Mouse (Mus musculus) gastrocnemius, postnatal 25 days (tissue): ENCODE measurements around the gene Rab7b. TPM values are rescaled to one million over a fixed set of nuclear protein-coding genes. Genes with fewer than 3 reads are reported as not detected.

Experiments used
- DNase-seq: peaks from one replicate; pipeline ENCODE4 v3.0.0; 2022
- total RNA-seq, 2 experiments: library from RNA; stranded (reverse); gene quantifications; 1 replicate in 1 of 2; 2 replicates in 1 of 2; pipeline ENCODE4 v1.2.3; 2021

Rab7b gene
- total RNA-seq, 2 experiments from 2014 or later = 3.7 to 4.1 TPM

DNA sequence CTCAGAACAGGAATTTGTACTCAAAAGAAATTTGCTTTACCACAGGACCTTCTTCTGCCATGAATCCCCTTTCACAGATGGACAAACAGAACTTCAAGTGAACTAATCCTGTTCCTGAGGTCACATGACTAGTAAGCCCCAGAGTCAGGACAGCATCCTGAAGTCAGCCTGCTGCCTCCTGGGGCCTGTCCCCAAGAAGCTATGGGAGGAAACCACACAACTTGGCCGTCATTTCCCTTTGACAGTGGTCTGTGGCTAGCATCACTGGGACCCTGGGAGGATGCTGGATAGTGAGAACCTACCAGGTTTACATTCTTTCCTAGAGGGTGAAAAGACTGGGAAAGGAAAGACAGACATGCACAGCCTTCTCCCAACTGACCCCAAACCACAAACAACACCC lies 50.3 kb downstream of the Rab7b start:
- DNase-seq = no peak

DNA sequence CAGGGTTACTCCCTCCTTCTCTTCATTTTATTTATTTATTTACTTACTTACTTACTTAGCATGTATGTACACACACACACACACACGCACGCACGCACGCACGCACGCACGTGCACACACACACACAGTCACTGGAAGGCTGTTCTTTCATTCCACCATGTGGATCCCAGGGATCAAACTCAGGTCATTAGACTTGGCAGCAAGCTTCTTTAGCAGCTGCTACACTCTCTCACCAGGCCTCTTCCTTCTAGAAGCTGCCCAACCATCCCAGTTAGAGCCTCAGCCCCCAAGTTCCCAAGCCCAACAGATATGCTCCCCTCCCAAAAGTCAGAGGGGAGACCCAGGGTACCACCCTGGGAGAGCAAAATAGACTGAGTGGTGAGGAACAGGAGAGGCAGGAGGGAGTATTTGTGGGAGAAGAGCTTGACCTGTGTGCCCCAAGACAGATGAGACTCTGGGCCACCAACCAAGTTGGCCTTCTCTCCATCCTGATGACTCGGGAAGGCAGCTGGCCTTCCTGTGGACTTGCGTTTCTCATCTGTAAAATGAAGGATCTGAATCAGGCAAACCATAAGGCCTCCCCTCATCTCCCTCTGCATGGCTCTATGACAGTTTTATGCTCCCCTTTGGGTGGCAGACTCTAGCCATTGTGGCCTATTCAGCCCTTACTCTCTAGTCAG lies 51.1 kb downstream of the Rab7b start:
- DNase-seq = peak; percentile 42

DNA sequence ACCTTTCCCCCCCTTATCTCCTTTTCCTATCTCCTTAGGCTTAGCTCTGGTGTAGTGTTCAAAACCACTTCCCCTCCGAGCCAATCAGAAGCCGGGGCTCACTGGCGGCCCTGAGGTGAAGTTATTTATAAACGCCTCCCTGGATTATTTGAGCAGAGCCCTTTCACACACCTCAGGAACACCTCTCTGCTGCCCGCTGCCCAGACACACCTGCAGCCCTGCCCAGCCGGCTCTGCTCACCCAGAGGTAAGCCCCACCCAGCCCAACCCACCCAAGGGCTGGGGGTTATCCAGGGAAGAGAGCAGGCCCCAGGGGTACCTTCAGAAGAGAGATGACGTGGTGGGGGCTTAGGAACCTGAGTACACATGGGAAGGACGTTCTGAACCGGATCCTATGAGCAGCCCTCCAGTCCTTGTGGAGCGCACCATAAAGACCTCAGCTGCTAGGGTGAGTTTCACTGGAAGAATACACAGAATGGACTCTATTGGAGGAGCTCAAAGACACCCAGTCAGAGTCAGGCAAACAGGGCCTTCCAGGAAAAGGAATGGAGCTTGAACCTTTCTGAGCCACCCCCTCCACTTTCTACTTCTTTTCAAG lies 55.5 kb downstream of the Rab7b start, which contains the start of gene Slc26a9:
Gene Slc26a9, plus strand, starts transcription at position 155 of the 597 bp plus-strand sequence.
- DNase-seq = no peak

DNA sequence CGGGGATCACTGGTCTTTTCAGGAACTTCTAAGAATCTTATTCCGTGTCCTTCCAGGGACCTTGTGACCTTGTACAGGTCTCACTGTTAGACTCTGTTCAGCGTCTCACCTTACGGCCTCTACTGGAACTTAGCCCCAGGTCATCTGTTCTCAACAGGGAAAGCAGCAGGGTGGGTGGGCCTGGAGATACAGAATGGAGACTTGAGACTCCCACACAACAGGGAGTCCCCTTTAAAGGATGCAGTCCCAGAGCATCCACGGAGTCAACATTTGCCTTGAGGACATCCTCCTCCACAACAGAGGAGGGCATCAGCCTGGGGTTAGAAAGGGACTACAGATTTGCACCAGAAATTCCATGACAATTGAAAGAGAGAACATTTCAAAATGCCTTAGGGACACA lies 56.9 kb downstream of the Rab7b start:
- no peak for DNase-seq

DNA sequence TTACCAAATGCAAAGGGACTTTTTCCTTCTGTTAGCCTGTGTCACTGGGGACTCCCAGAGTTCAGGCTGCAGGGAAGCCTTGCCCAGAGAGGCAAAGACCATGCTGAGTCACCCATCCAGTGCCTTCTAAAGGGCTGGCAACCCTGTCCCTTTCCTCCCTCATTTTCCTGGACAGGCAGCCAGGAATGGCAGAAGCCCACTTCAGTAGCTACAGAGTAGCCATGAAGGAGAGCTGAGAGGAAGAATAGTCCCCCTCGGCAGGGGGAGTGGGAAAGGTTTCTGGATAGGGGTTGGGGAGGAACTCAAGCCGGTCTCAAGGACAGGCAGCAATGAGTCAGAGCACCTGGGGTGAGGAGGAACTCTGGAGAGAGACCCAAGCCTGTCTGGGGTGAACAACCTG lies 59.3 kb downstream of the Rab7b start:
- DNase-seq = no peak

DNA sequence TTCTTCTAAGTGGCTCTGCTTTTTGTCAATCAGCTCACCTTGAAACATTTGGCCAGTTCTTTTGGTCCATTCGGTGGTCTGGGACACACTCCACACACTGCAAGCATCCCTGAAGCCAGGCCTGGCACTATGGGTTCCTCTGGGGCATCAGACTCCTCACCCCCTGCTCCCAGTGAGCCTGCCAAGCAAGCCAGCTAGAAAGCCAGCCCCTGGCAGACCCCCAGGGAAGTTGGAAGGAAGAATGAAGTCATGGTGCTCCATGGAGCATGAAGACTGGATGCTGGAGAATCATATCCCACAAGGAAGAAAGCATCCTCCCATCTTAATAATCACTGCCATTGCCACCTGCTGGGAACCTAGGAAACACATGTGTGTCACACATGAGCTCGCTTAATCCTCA lies 60.1 kb downstream of the Rab7b start:
- DNase-seq = no peak

DNA sequence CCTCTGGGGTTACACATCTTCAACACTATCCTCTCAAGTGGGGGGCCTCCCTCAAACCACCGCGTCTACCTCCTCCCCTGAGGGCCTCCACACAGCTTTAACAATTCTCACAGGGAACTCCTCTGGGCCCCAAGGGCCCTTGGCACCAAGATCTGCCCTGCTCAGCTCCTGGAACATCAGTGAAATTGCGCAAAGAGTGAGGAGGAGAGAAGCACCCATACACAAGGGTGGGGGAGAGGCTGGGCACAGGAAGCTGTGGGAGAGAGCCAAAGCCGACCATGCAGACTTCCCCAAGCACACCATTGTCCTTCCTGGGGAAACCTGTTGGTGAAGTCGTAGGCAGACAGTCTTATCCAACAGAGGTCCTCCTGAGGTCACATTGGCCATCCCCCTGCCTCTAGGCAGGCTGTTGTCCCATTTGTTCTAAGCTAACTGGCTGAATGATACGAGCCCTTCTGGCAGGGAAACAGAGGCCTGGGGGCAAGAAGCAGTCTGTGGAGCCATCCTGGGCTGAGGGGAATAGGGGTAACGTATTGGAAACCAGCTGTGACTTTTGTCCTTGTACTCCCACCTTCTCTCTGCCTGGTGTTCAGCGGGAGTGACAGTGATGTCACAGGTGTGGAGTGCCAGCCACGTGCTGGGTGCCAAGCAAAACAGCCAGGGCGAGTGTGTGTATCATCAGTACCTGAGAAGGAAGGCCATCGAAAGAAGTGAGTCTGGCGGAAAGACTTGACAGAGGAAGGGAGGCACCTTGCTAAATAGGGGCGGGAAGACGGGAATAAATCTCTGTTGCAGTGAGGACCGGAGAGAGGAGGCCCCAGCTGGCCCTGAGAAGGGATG lies 61.4 kb downstream of the Rab7b start:
- no peak for DNase-seq

DNA sequence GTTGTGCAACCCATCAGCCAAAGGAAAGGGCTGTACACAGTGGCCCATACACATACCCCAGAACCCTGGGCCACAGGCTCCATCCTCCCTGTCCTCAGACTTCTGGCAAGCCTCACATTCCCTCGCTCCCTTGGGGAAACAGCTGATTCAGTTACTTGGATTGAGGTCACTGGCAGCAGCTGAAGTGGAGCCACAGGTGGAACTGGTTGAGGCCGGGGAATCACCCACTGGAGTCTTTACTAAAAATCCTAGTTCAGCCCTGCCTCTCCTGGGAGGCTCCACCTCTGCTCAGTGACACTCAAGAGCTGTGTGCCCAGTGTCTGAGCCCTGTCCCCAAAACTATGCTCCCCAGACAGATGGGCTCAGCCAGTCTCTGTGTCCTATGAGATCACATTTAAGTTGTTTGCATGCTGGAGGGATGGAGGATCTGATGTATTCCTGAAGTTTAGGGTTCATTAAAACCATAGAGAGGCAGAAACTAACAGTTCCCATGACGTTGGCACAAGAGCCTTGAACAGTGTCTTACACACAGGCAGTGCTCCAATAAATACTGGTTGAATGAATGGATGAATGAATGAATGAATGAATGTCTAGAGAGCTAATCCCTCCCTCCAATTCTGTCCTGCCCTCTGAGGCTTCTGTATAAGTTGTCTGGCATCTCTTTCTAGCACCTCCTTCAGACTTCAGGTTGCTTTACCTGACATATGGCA lies 62.8 kb downstream of the Rab7b start:
- DNase-seq = peak; percentile 47

DNA sequence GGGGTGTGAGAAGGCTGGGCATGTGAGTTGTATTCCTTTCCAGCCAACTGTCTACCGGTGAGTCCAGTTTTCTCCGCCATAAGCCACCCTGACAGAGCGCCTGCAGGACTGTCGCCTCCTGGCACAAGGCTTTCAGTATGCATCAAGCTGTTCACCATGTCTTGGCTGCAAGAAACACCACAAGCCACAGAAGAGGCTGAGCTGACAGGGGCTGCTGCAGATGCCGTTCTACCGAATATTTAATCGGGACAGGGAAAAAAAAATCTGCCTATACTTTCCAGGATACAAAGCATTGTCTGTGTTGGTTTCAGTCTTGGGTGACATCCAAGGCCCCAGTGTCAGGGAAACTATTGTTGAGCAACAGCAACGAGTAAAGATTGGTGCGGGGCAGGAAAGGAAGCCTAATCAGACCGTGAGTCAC lies 63.4 kb downstream of the Rab7b start:
- DNase-seq = no peak

DNA sequence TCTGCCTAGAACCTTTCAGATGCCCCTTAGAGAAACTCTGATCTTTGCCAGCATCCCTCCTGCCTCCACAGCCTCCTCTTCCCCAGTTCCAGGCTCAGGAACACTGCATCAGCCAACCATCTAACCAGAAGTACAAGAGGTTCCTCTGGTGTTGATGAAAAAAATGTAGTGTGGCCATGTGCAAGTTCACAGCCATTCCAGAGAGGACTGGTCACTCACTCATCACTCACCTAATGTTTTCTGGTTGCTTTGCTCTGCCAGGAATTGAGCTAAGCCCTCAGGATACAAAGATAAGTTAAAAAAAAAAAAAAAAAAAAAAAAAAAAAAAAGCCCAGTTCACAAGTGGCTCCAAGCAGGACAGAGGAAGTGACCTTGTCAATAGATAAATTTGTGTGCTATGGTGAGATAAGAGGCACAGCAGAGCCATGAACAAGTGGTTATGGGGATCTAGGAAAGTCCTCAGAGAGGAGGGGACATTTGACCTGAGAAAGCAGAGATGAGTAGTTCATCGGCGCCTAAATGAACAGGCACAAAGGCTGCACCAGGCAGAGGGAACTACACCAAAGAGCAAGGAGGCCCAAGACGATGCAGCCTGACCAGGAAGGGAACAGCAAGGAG lies 65.8 kb downstream of the Rab7b start:
- DNase-seq = no peak

DNA sequence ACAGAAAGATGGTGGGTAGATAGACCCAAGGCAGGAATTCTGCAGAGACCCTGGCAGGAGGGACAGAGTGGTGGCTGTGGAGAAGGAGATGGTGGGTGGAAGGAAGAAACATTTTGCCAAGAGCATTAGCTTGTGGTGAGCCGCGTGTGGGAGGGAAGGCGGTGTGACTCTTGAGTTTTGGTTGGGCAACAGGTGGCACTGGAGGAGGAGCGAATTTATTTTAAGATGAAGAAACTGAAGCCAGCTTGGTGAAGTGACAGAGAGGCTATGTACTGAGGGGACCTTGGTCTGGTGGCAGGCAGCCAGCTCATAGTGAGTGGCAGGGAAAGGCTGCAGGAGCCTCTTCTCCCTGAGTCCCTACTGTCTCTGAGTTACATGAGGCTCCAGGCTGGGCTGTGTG lies 66.4 kb downstream of the Rab7b start:
- DNase-seq = peak; percentile 74

DNA sequence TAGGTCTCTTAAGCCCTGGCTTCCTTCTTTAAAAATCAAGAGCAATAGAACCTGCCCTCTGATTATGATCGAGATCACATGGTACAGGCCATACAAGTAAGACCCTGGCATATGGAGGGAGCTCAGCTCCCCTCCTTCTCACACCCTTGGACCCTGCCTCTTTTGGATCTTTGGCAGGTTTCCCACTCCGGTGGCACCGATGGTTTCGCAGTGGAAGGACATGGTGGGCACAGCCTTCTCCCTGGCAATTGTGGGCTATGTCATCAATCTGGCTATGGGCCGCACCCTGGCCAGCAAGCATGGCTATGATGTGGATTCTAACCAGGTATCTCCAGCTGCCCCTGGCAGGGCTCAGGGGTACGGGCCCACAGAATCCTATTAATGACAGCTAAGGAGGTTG lies 68.7 kb downstream of the Rab7b start:
- DNase-seq = no peak

DNA sequence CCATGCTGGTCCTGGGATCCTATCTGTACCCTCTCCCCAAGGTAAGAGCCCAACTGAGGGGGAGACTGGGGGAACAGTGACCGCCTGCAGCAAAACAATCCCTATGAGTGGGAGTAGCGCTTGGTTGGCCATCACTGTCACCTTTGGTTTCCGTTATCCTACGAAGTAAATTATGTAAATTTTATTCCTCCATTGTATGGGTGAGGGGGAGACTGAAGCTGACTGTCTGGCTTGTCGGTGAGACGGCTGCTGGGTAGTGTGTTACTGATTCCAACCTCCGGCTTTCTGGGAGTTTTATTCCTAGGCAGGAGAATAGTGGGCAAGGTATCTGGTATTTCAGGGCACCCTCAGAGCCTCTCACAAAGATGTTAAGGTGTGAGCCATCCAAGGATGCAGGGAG lies 70.3 kb downstream of the Rab7b start:
- no peak for DNase-seq

DNA sequence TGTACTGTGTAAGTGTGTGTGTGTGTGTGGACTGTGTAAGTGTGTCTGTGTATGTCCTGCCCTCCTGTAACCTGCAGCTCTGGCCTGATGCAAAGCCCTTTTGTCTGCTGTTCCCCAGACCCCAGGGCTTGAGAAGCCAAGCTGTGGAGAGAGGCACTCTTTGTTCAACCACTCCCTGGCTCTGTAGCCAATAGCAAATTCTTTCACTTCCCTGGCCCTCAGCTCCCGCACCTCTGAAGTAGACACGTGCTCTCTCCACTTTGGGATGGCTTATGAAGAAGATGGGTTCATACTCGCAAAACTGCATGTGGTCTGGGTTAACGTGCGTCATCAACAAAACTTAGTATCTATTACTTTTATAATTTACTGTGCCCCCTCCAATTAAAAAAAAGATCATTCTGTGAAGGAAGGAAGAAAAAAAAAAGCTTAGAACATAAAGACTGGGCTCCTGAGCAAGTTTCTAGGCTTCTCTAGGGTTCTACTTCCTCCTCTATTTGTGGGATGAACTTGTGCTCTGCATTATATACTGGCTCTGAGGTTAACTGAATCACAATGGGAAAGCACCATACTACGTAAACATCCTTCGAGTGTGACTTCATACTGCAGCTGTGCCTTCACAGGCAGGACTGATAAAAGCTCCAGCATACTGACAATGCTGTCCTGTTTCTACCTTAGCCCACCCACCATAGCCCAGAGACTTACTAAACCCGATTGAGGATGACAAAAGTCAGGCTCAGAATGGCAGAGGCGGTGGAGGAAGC lies 71.4 kb downstream of the Rab7b start:
- DNase-seq = no peak

DNA sequence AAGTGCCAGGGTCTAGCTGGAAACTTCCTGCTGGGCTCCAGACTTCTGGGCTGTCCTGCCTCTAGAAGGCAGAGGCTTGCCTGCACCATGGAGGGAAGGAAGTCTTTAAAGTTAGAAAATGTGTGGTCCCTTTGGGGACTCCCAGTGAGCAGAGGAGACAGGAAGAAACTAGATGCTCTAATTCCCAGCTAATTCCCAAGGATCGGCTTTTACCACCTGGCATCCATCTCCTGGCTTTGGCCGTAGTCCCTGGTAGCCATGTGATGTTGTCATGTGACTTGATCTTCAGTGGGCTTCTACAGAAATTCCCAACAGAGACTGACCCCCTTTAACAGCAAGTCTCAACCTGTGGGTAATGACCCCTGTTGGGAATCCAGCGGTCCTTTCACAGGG lies 71.9 kb downstream of the Rab7b start:
- no peak for DNase-seq

DNA sequence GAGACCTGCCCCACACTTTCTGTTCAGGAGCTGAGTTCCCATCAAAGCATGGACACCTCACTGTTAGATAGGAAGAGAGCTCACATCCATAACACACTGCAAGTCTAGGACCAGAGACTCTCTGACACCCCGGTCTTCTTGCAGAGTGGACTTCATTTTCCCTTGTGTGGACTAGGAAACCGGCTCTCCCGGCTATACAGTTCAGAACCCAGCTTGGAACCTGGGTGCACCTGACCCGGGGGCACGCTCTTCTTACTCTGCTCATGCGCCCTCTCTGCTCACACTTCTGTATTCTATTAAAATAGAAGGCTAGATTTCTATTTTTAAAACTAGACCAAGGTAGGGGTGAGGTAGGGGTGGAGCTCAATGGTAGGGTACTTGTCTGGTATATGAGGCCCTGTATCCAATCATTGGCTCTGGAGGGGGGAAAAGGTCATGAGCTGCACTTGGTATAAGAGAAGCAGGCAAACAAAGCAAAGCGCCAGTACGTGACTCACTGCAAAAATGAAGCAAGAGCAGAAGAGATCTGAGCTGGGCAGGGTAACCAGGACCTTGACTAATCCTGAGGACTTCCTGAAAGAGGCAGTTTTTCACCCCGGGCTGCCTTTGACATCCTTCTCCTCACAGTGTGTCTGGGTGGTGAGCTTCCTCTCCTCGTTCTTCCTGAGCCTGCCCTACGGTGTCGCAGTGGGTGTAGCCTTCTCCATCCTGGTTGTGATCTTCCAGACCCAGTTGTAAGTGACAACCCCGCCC lies 72.8 kb downstream of the Rab7b start:
- no peak for DNase-seq

DNA sequence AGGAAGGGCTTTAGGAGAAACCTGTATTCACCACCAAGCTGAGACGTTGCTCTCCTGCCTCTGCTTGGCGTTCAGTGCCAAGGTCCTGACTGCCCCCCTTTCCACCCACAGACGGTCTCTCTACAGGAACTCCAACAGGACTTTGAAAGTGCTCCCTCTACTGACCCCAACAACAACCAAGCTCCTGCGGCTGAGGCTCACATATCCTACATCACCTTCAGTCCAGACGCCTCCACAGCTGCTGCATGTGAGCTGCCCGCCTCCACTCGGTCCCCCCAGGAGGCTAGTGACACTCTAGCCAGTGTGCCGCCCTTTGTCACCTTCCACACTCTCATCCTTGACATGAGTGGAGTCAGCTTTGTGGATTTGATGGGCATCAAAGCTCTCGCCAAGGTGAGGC lies 75.2 kb downstream of the Rab7b start:
- no peak for DNase-seq

DNA sequence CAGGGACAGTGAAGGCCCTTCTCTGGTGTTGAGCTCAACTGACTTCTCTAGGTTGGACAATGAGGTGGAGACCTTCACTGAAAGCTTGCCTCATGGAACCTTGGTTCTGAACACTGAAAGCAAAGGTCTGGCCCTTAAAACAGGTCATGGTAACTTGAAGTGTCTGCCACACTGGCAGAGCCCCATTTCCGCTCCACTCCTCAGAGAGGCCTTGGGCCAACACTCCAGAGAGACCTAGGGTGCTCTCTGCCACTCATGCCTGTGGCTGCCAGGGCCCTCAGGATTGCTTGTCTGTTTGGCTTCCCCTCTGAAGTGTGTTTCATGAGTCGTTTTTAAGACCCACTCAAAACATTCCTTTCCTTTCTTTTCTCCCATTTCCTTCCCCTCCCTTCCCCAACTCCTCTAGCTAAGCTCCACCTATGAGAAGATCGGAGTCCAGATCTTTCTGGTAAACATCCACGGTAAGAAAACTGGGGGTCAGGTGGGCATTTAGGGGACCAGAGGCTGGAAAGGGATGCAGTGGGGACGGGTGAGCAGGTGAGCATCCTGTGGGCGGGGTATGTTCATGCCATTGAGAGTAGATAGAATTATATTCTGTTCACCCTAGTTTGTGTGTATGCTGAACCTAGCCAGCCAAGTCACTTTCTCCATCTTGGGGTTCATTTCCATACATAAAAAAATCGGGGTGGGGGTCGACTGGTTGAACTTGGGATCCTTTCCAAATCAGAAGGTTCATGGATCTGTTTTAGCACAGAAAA lies 76.3 kb downstream of the Rab7b start:
- DNase-seq = no peak
